8 mouse cellular contexts compared by ENCODE assay signal in genomic region chr8:13548235-13548634, GRCm38 (mm10). TPM values are rescaled to one million over a fixed set of nuclear protein-coding genes. Genes with fewer than 3 reads are reported as not detected.
A peak's percentile ranks its signal among the peaks of the same experiment; 100 is the strongest.
DNase-seq lines count a peak whose midpoint lies in the region; ATAC-seq and TF ChIP-seq lines count a peak whose summit lies in the region.
"Had no signal": no experiment of that assay in that cellular context is flagged by ENCODE, and none has a peak within 500 bp of the region (broad histone marks: within the 10 kb centered on the region; RNA-seq: fewer than 3 reads in every experiment).

No protein-coding gene starts in this region.

- H3K9me3 ChIP-seq in limb, embryonic 14.5 days (ENCODE audit: control insufficient read depth, low read length) = no peaks in the 10 kb centered on the region
- no peaks in the 10 kb centered on the region for H3K9me3 ChIP-seq in limb, embryonic 10.5 days (replicated peaks)
- H3K9me3 ChIP-seq: embryonic facial prominence, embryonic 12.5 days had no signal

- peak; percentile 45; the same call in 1 of the 2 replicates for ATAC-seq in limb, embryonic 14.5 days (ENCODE audit: low FRiP score, low read depth)
- ATAC-seq in monocyte, adult 5-6 weeks (replicated peaks; ENCODE audit: insufficient number of reproducible peaks, low FRiP score, low TSS enrichment, poor library complexity, severe bottlenecking) = no peak

- intact Hi-C loops in heart, postnatal 14 days (cut with DNase I) = loop anchor here (2.0 kb wide), 2 partner anchors 55 to 93 kb away; no protein-coding TSS in a partner anchor

- H3K4me3 ChIP-seq in limb, embryonic 14.5 days (replicated peaks; ENCODE audit: low read length) = no peak overlapping the region
- H3K4me3 ChIP-seq in limb, embryonic 10.5 days = no peak overlapping the region
- H3K4me3 ChIP-seq: embryonic facial prominence, embryonic 12.5 days had no signal

- WGBS in limb, embryonic 14.5 days = 19% methylated on average over 4 of the region's 4 CpGs
- 37% methylated on average over 4 of the region's 4 CpGs for WGBS in limb, embryonic 10.5 days

- no peak for TF ChIP-seq POLR2A in limb, embryonic 14.5 days (IDR thresholded peaks at IDR 0.05; ENCODE audit: borderline replicate concordance, extremely low read depth, insufficient read depth, insufficient read length)

- no peak overlapping the region for H3K4me2 ChIP-seq in limb, embryonic 14.5 days (replicated peaks; ENCODE audit: low read depth, low read length, severe bottlenecking)
- H3K4me2 ChIP-seq: embryonic facial prominence, embryonic 12.5 days had no signal

- no peak overlapping the region for H3K9ac ChIP-seq in limb, embryonic 14.5 days (ENCODE audit: low read depth, low read length, severe bottlenecking)
- H3K9ac ChIP-seq: embryonic facial prominence, embryonic 12.5 days had no signal

- DNase-seq in limb, embryonic 14.5 days (ENCODE audit: low spot score) = peak; percentile 41
- DNase-seq in limb, embryonic 10.5 days (ENCODE audit: low spot score) = no peak
- DNase-seq in NIH3T3 (ENCODE audit: low read depth) = peak; percentile 59
- DNase-seq in cerebellum, adult 18-20 months = peak; percentile 50
- peak; percentile 45 to 68 for DNase-seq in heart, postnatal 14 days
- DNase-seq in lung, postnatal 36 days = peak; percentile 68

- no peaks in the 10 kb centered on the region for H3K27me3 ChIP-seq in limb, embryonic 14.5 days (ENCODE audit: control insufficient read depth, insufficient read depth, low read length)
- no peaks in the 10 kb centered on the region for H3K27me3 ChIP-seq in limb, embryonic 10.5 days (ENCODE audit: low read depth, poor library complexity, severe bottlenecking)
- H3K27me3 ChIP-seq: embryonic facial prominence, embryonic 12.5 days had no signal

- no peaks in the 10 kb centered on the region for H3K36me3 ChIP-seq in limb, embryonic 14.5 days (ENCODE audit: control insufficient read depth, insufficient read depth, low read length)
- no peaks in the 10 kb centered on the region for H3K36me3 ChIP-seq in limb, embryonic 10.5 days
- H3K36me3 ChIP-seq: embryonic facial prominence, embryonic 12.5 days had no signal

- H3K27ac ChIP-seq in limb, embryonic 14.5 days (replicated peaks; ENCODE audit: low read depth, low read length) = peak overlapping the region; percentile 68; the same call in 1 of the 2 replicates
- H3K27ac ChIP-seq in limb, embryonic 10.5 days = no peak overlapping the region
- H3K27ac ChIP-seq: embryonic facial prominence, embryonic 12.5 days had no signal

- H3K4me1 ChIP-seq in limb, embryonic 14.5 days (ENCODE audit: control insufficient read depth, insufficient read depth, low read length) = peaks cover 6% of the 10 kb centered on the region; the same call in 1 of the 2 replicates
- H3K4me1 ChIP-seq in limb, embryonic 10.5 days = 0 out of 2 replicates have a peak, but pooled peaks cover 3% of the 10 kb centered on the region
- H3K4me1 ChIP-seq: embryonic facial prominence, embryonic 12.5 days had no signal

RNA-seq across cellular contexts. Expression of gene 1700029H14Rik, which starts 14.0 kb away (rescaled TPM):
- polyA plus RNA-seq in limb, embryonic 14.5 days (2012; rRNA removed) = not detected in 2 replicates
- not detected in 2 replicates for polyA plus RNA-seq in limb, embryonic 14.5 days (2014; fragmentation: Nextera tagmentation; extraction: Ambion mirVana)
- polyA plus RNA-seq in limb, embryonic 10.5 days (2016; fragmentation: Nextera tagmentation; extraction: Ambion mirVana) = not detected in 2 replicates
- total RNA-seq in heart, postnatal 14 days (2021) = not detected
- total RNA-seq in monocyte, adult 5-6 weeks (2017) = 1.9 to 6.2 TPM (median 3.1 TPM) in 3 replicates
- polyA plus RNA-seq: embryonic facial prominence, embryonic 12.5 days had no signal

RNA-seq across cellular contexts. Expression of gene Gas6, which starts 53.9 kb away (rescaled TPM):
- polyA plus RNA-seq in limb, embryonic 14.5 days (2012; rRNA removed) = 44.7 and 48.6 TPM in 2 replicates
- polyA plus RNA-seq in limb, embryonic 14.5 days (2014; fragmentation: Nextera tagmentation; extraction: Ambion mirVana) = 31.1 and 32.7 TPM in 2 replicates
- 3.4 and 4.3 TPM in 2 replicates for polyA plus RNA-seq in limb, embryonic 10.5 days (2016; fragmentation: Nextera tagmentation; extraction: Ambion mirVana)
- total RNA-seq in heart, postnatal 14 days (2021) = 100 to 1,000 TPM; 121 to 122 TPM
- 0.29 TPM in 1 of 3 replicates, not detected in the others for total RNA-seq in monocyte, adult 5-6 weeks (2017)

Comparison
In these comparisons a context has a peak if more than half of its experiments do, and no peak if none do; other contexts are left out.
1. RNA of gene Gas6, which starts 53.9 kb away (total RNA-seq): 121 to 122 TPM in heart, postnatal 14 days; 0.29 TPM in monocyte, adult 5-6 weeks; every median in the first group is over 10 times any median in the second.